Mouse (Mus musculus) gastrocnemius, postnatal 4 days (tissue): Measurements from ENCODE around the gene Pon3. TPM values are rescaled to one million over a fixed set of nuclear protein-coding genes. Genes with fewer than 3 reads are reported as not detected.

Experiments
- DNase-seq, 2 experiments: peaks; one replicate each; pipeline ENCODE4 v3.0.0; 2021 to 2022; ENCODE audit warnings: low spot score in 2 of 2, mixed read lengths in 2 of 2
- long read RNA-seq, 2 experiments: library from polyadenylated mRNA; stranded (forward); transcript quantifications; one replicate each; pipeline ENCODE4 v2.0.0; 2021
- total RNA-seq, 2 experiments: library from RNA; stranded (reverse); gene quantifications; 2 replicates each; pipeline ENCODE4 v1.2.3; 2021

Gene Pon3
- 10 to 100 TPM in 1 of 2 experiments, 1 to 10 TPM in 1; 8.0 to 10.0 TPM for total RNA-seq
- long read RNA-seq, experiment 1, partial matches to known transcripts = 0 of 1 reads
- long read RNA-seq, experiment 1, other reads (novel, unspliced or antisense) = 0 of 1 reads
- long read RNA-seq, experiment 2, partial matches to known transcripts = 1 of 5 reads
- long read RNA-seq, experiment 2, other reads (novel, unspliced or antisense) = 1 of 5 reads

GRCm38 (mm10) chr6:5255722-5256451 lies at the start of gene Pon3:
Pon3 (minus strand) TSS chr6:5256286.
- DNase-seq = peak in 1 of 2 experiments; percentile 31

- no peak for DNase-seq
These were observed 48.9 kb upstream of the Pon3 start for GRCm38 (mm10) chr6:5304956-5305355.

GRCm38 (mm10) chr6:5300629-5301028 lies 44.5 kb upstream of the Pon3 start:
- DNase-seq = no peak

- no peak for DNase-seq
These were observed 43.5 kb upstream of the Pon3 start for GRCm38 (mm10) chr6:5299561-5299960.

GRCm38 (mm10) chr6:5298092-5298554 lies 42.0 kb upstream of the Pon3 start, which contains the start of gene Pon2:
Pon2 (minus strand) TSS chr6:5298455.
- peak; percentile 52 to 73 for DNase-seq

GRCm38 (mm10) chr6:5297321-5298091 lies 41.4 kb upstream of the Pon3 start:
- peak in 1 of 2 experiments; percentile 17 for DNase-seq

GRCm38 (mm10) chr6:5296067-5296466 lies 40.0 kb upstream of the Pon3 start:
- no peak for DNase-seq

GRCm38 (mm10) chr6:5294659-5295449 lies 38.8 kb upstream of the Pon3 start:
- DNase-seq = no peak

- DNase-seq = no peak
These were observed 36.8 kb upstream of the Pon3 start for GRCm38 (mm10) chr6:5292841-5293240.

- DNase-seq = no peak
These were observed 35.4 kb upstream of the Pon3 start for GRCm38 (mm10) chr6:5291450-5291849.

GRCm38 (mm10) chr6:5287919-5288318 lies 31.8 kb upstream of the Pon3 start:
- no peak for DNase-seq

GRCm38 (mm10) chr6:5287392-5287791 lies 31.3 kb upstream of the Pon3 start:
- no peak for DNase-seq

- DNase-seq = no peak
These were observed 26.3 kb upstream of the Pon3 start for GRCm38 (mm10) chr6:5282418-5282817.

- DNase-seq = no peak
These were observed 24.7 kb upstream of the Pon3 start for GRCm38 (mm10) chr6:5280576-5281305.

GRCm38 (mm10) chr6:5277972-5278371 lies 21.9 kb upstream of the Pon3 start:
- no peak for DNase-seq

GRCm38 (mm10) chr6:5269641-5270040 lies 13.6 kb upstream of the Pon3 start:
- DNase-seq = no peak

- no peak for DNase-seq
These were observed 8.7 kb upstream of the Pon3 start for GRCm38 (mm10) chr6:5264793-5265192.

- DNase-seq = no peak
These were observed 7.3 kb upstream of the Pon3 start for GRCm38 (mm10) chr6:5263250-5263999.
